Mouse (Mus musculus): ENCODE measurements around the gene Thg1l. TPM values are rescaled to one million over a fixed set of nuclear protein-coding genes. Genes with fewer than 3 reads are reported as not detected.

Gene Thg1l
- polyA plus RNA-seq, 1 experiment from 2014 or later, result 15.0 TPM

GRCm38 (mm10) chr11:45946796-45947195 lies 8.5 kb downstream of the Thg1l start:
- Histone ChIP-seq H3K27ac (no peak overlapping the region), H3K4me1 (peaks cover 16% of the 10 kb centered on the region), H3K36me3 (peaks cover 36% of the 10 kb centered on the region), H3K9me3 (replicated peaks) (no peaks in the 10 kb centered on the region), H3K4me3 (no peak overlapping the region), H3K27me3 (ENCODE audit: low read depth, poor library complexity, severe bottlenecking) (no peaks in the 10 kb centered on the region)
- DNase-seq (ENCODE audit: low spot score), result no peak
- WGBS, result 85% methylated on average over 4 of the region's 4 CpGs

GRCm38 (mm10) chr11:45944643-45945156 lies 10.6 kb downstream of the Thg1l start, which contains the start of gene Lsm11:
Gene Lsm11 (minus strand): TSS chr11:45944935.
- Histone ChIP-seq H3K27me3 (ENCODE audit: low read depth, poor library complexity, severe bottlenecking) (no peaks in the 10 kb centered on the region), H3K9me3 (replicated peaks) (no peaks in the 10 kb centered on the region), H3K36me3 (peaks cover 27% of the 10 kb centered on the region), H3K4me3 (peak within 1 kb of the TSS; percentile 82), H3K27ac (peak within 1 kb of the TSS; percentile 93), H3K4me1 (peaks cover 16% of the 10 kb centered on the region)
- under 1% methylated on average over 55 of the region's 55 CpGs for WGBS
- DNase-seq (ENCODE audit: low spot score), result peak; percentile 100

- Histone ChIP-seq H3K4me1 (peaks cover 16% of the 10 kb centered on the region), H3K27ac (peak overlapping the region; percentile 93), H3K27me3 (ENCODE audit: low read depth, poor library complexity, severe bottlenecking) (no peaks in the 10 kb centered on the region), H3K36me3 (peaks cover 21% of the 10 kb centered on the region), H3K9me3 (replicated peaks) (no peaks in the 10 kb centered on the region), H3K4me3 (peak overlapping the region; percentile 82)
- under 1% methylated on average over 49 of the region's 49 CpGs for WGBS
- peak; percentile 57 for DNase-seq (ENCODE audit: low spot score)
These were observed 11.2 kb downstream of the Thg1l start for GRCm38 (mm10) chr11:45943891-45944642.

- DNase-seq (ENCODE audit: low spot score), result no peak
- Histone ChIP-seq H3K36me3 (peaks cover 20% of the 10 kb centered on the region; the same call in 1 of the 2 replicates), H3K9me3 (replicated peaks) (no peaks in the 10 kb centered on the region), H3K27ac (no peak overlapping the region), H3K4me1 (peaks cover 16% of the 10 kb centered on the region), H3K27me3 (ENCODE audit: low read depth, poor library complexity, severe bottlenecking) (no peaks in the 10 kb centered on the region), H3K4me3 (peak overlapping the region; percentile 82)
- WGBS, result 83% methylated on average over 7 of the region's 7 CpGs
These were observed 12.1 kb downstream of the Thg1l start for GRCm38 (mm10) chr11:45943108-45943705.

GRCm38 (mm10) chr11:45942281-45942680 lies 13.0 kb downstream of the Thg1l start:
- no peak overlapping the region for H3K27ac ChIP-seq
- no peak for DNase-seq (ENCODE audit: low spot score)
- 92% methylated on average over 7 of the region's 7 CpGs for WGBS
- H3K27me3 ChIP-seq (ENCODE audit: low read depth, poor library complexity, severe bottlenecking), result no peaks in the 10 kb centered on the region
- no peak overlapping the region for H3K4me3 ChIP-seq
- H3K36me3 ChIP-seq, result peaks cover 20% of the 10 kb centered on the region
- H3K9me3 ChIP-seq (replicated peaks), result no peaks in the 10 kb centered on the region
- peaks cover 16% of the 10 kb centered on the region for H3K4me1 ChIP-seq

GRCm38 (mm10) chr11:45938917-45939316 lies 16.4 kb downstream of the Thg1l start:
- Histone ChIP-seq H3K4me1 (peaks cover 12% of the 10 kb centered on the region), H3K4me3 (no peak overlapping the region)

GRCm38 (mm10) chr11:45937478-45937877 lies 17.8 kb downstream of the Thg1l start:
- peaks cover 68% of the 10 kb centered on the region for H3K36me3 ChIP-seq
- no peak overlapping the region for H3K27ac ChIP-seq
- DNase-seq (ENCODE audit: low spot score), result no peak
- WGBS, result 97% methylated on average over 8 of the region's 8 CpGs
- no peaks in the 10 kb centered on the region for H3K9me3 ChIP-seq (replicated peaks)
- no peak overlapping the region for H3K4me3 ChIP-seq
- H3K27me3 ChIP-seq (ENCODE audit: low read depth, poor library complexity, severe bottlenecking), result no peaks in the 10 kb centered on the region
- no peaks in the 10 kb centered on the region for H3K4me1 ChIP-seq

More at GRCm38 (mm10) chr11:45938917-45939316, 16.4 kb downstream of the Thg1l start:
- WGBS, result 95% methylated on average over 8 of the region's 8 CpGs
- Histone ChIP-seq H3K27ac (no peak overlapping the region), H3K27me3 (ENCODE audit: low read depth, poor library complexity, severe bottlenecking) (no peaks in the 10 kb centered on the region), H3K9me3 (replicated peaks) (no peaks in the 10 kb centered on the region), H3K36me3 (peaks cover 54% of the 10 kb centered on the region)
- no peak for DNase-seq (ENCODE audit: low spot score)

GRCm38 (mm10) chr11:45932771-45933170 lies 22.5 kb downstream of the Thg1l start:
- Histone ChIP-seq H3K27me3 (ENCODE audit: low read depth, poor library complexity, severe bottlenecking) (no peaks in the 10 kb centered on the region), H3K9me3 (replicated peaks) (no peaks in the 10 kb centered on the region), H3K4me1 (0 out of 2 replicates have a peak, but pooled peaks cover 3% of the 10 kb centered on the region), H3K4me3 (no peak overlapping the region), H3K36me3 (peaks cover 76% of the 10 kb centered on the region), H3K27ac (no peak overlapping the region)
- 91% methylated on average over 10 of the region's 10 CpGs for WGBS
- no peak for DNase-seq (ENCODE audit: low spot score)

GRCm38 (mm10) chr11:45929541-45929940 lies 25.8 kb downstream of the Thg1l start:
- no peak for DNase-seq (ENCODE audit: low spot score)
- H3K27ac ChIP-seq, result no peak overlapping the region

GRCm38 (mm10) chr11:45927456-45927855 lies 27.8 kb downstream of the Thg1l start:
- Histone ChIP-seq H3K4me3 (no peak overlapping the region), H3K36me3 (peaks cover 23% of the 10 kb centered on the region), H3K27me3 (ENCODE audit: low read depth, poor library complexity, severe bottlenecking) (no peaks in the 10 kb centered on the region), H3K27ac (no peak overlapping the region), H3K4me1 (peaks cover 23% of the 10 kb centered on the region), H3K9me3 (replicated peaks) (no peaks in the 10 kb centered on the region)
- DNase-seq (ENCODE audit: low spot score), result no peak
- WGBS, result 72% methylated on average over 5 of the region's 5 CpGs

More at GRCm38 (mm10) chr11:45929541-45929940, 25.8 kb downstream of the Thg1l start:
- H3K27me3 ChIP-seq (ENCODE audit: low read depth, poor library complexity, severe bottlenecking), result no peaks in the 10 kb centered on the region
- no peaks in the 10 kb centered on the region for H3K9me3 ChIP-seq (replicated peaks)
- no peak overlapping the region for H3K4me3 ChIP-seq
- H3K4me1 ChIP-seq, result peaks cover 22% of the 10 kb centered on the region
- H3K36me3 ChIP-seq, result peaks cover 44% of the 10 kb centered on the region
- WGBS, result 90% methylated on average over 10 of the region's 10 CpGs

- WGBS, result under 1% methylated on average over 9 of the region's 9 CpGs
- Histone ChIP-seq H3K36me3 (peaks cover 17% of the 10 kb centered on the region), H3K9me3 (replicated peaks) (no peaks in the 10 kb centered on the region), H3K4me1 (peaks cover 29% of the 10 kb centered on the region), H3K27me3 (ENCODE audit: low read depth, poor library complexity, severe bottlenecking) (no peaks in the 10 kb centered on the region), H3K4me3 (peak overlapping the region; percentile 50), H3K27ac (peak overlapping the region; percentile 74)
- peak; percentile 85 for DNase-seq (ENCODE audit: low spot score)
These were observed 28.6 kb downstream of the Thg1l start for GRCm38 (mm10) chr11:45926640-45927082.

- Histone ChIP-seq H3K4me3 (no peak overlapping the region), H3K4me1 (peaks cover 38% of the 10 kb centered on the region), H3K27me3 (ENCODE audit: low read depth, poor library complexity, severe bottlenecking) (no peaks in the 10 kb centered on the region), H3K36me3 (peaks cover 12% of the 10 kb centered on the region), H3K27ac (peak overlapping the region; percentile 25), H3K9me3 (replicated peaks) (no peaks in the 10 kb centered on the region)
- 25% methylated on average over 6 of the region's 6 CpGs for WGBS
- peak; percentile 42 for DNase-seq (ENCODE audit: low spot score)
These were observed 29.9 kb downstream of the Thg1l start for GRCm38 (mm10) chr11:45925436-45925835.

- H3K27me3 ChIP-seq (ENCODE audit: low read depth, poor library complexity, severe bottlenecking), result no peaks in the 10 kb centered on the region
- H3K4me1 ChIP-seq, result peaks cover 33% of the 10 kb centered on the region
- H3K27ac ChIP-seq, result peak overlapping the region; percentile 78
- H3K9me3 ChIP-seq (replicated peaks), result no peaks in the 10 kb centered on the region
- 13% methylated on average over 10 of the region's 10 CpGs for WGBS
- H3K36me3 ChIP-seq, result no peaks in the 10 kb centered on the region
- DNase-seq (ENCODE audit: low spot score), result no peak
- H3K4me3 ChIP-seq, result peak overlapping the region; percentile 10; the same call in 1 of the 2 replicates
These were observed 33.8 kb downstream of the Thg1l start for GRCm38 (mm10) chr11:45921480-45921898.

Measured in limb, embryonic 10.5 days (tissue).